Mouse (Mus musculus) c-Kit-negative CD71-positive TER-119-positive erythroid progenitor cells, embryonic 14.5 days (primary cell): ENCODE results near the gene Hrh2.

Experiments
- DNase-seq: peaks from one replicate; pipeline ENCODE4 v3.0.0-alpha.2; 2013; ENCODE audit warnings: low read depth, low spot score

Gene Hrh2

DNA sequence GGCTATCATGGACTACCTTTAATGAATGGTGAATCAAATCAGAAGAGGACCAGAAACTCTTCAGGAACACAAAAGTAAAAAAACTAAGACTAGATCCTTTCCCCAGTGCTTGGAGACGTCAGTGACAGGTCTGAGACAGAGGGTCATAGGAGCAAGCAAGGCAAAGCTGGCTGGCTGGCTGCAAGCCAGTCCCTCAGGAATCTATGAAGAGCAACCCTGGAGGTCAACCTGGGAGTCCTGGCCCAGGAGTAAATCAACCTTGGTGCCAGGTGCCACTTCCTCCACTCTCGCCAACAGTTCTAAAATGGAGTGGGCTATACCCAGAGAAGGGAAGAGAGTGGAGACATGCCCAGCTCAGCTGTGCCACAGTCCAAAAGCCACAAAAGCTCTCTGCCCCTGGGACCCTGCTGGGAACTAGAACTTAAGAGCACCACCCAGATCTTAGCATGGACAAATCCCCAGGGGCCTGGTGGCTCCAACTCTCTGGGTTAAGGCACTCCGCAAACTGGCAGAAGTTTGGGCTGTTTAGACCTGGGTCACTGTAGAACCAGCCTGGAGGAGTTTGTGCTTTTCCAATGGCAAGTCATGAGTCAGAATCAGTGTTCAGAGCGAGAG, 15.4 kb upstream of the Hrh2 start:
- DNase-seq = no peak

DNA sequence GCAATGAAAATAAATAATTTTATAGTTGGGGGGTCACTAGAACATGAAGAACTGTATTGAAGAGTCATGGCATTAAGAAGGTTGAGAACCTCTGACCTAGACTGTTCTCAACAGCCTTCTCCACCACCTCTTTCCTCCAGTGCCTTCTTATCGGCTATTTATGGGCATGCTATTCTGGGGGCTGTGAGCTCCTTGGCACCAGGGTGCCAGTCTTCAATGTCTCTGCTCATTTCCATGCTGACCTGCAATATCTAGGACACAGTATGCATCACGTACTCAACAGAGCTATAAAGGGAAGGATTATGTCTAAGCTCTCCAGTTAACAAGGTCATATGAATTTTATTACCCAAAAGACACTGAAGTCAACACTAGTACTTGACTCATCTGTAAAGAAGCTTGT, 14.6 kb upstream of the Hrh2 start:
- no peak for DNase-seq

DNA sequence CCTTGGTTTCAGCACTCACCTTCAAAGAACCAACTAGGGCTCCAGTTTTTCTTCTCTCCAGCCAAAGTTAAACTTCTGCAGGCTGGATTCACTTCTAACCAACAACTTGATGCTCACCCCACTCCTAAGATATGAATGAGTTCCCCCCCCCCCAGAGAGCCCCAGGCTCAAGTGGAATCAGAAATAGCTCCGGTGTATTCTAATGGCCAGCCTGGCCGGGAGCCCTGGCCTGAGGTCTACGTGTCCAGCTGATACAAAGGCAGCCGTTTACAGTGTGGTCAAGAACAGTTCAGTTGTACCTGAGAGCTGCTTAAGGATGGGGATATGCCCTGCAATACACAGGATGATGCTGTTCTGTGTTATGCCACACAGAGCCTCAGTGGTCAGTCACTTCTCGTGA, 13.3 kb upstream of the Hrh2 start:
- DNase-seq = no peak

- DNase-seq = no peak
These were observed 12.0 kb upstream of the Hrh2 start for GRCm38 (mm10) chr13:54179971-54180370.

DNA sequence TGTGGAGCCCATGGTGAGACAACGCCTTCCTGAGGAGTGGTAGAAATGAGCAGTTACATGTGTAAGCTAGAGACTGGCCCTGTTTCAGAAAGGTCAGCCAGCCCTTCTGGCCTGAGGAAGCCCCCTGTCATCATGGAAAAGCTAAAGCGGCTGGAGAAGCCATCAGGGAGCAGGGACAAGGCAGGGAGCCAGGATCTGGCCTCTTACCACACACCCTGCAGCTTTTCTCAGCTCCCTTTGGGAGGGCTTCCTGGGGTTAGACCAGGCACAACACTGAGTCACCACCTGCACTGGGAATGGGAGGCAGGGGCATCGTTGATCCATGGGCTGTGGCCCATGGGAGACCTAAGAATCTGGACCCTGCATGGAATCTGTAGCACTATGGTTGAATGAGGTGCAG, 11.5 kb upstream of the Hrh2 start:
- no peak for DNase-seq

GRCm38 (mm10) chr13:54181318-54181717, 10.6 kb upstream of the Hrh2 start:
- no peak for DNase-seq

DNA sequence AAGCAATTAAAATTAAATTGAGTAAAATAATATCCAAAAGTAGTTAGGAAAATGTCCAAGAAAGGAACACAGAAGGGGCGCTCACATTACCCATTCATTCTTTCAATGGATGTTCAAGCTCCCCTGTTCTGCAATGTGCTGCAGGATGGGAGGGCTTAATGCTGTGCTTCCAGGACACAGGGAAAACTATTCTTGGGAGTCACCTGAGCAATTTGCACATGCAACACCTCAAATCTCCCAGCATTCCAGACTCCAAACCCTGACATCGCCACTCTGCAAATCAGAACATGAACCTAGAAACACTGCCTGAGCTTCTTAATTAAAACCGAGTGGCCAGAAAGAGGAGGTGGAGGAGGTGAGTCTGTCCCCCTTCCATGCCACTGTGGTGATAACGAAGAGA, 10.0 kb upstream of the Hrh2 start:
- no peak for DNase-seq

DNA sequence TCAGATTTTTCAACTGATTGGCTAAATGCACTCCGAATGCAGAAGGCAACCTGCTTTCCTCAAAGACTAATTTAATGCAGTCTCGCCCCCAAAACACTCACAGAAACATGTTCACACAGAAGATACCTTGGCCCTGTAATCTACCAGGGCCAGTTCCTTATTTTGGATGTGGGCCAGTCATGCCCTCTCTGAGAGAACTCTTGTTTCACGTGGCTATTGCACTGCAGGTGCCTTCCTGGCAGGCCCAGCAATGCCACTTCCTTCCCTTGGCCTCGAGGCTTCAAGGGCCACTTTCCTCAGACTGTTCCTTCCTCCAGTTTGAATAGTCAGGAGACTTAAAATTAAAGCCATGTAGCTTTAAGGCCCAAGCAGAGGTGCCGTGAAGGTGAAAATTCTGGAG, 5.5 kb upstream of the Hrh2 start:
- no peak for DNase-seq

- no peak for DNase-seq
These were observed 3.7 kb upstream of the Hrh2 start for GRCm38 (mm10) chr13:54188190-54188706.

DNA sequence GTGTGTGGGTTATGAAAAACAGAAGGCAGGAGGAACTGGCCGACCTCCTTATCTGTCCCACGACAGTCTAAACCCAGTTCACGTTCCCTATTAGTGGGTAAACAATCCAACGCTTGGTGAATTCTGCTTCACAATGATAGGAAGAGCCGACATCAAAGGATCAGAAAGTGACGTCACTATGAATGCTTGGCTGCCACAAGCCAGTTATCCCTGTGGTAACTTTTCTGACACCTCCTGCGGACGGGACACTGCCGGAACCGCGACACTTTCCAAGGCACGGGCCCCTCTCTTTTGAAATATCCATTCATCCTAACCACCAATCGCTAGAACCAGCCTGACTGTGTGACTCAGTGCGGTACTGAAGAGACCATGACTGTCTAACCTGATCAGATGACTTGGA, 2.0 kb upstream of the Hrh2 start:
- peak; percentile 49 for DNase-seq

DNA sequence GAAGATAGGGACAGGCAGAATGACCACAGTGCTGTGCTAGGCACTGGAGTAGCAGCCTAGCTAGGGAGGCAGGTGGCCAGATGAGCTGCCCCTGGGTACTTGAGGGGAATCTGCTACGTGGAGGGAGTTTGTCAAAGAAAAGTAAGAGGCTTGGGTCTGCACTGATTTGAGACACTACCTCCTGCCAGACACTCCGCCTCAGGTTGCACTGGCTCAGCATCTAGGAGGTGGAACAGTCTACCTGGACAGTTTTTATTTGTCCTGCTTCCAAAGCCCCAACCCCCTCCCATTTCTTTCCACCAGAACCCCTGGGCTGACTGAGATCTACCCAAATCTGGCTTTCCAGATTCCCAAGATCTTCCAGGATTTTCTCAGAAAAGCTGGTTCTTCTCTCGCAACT, 748 bp upstream of the Hrh2 start:
- DNase-seq = no peak

- DNase-seq = no peak
These were observed 1.7 kb downstream of the Hrh2 start for GRCm38 (mm10) chr13:54193580-54193979.

- DNase-seq = no peak
These were observed 7.1 kb downstream of the Hrh2 start for GRCm38 (mm10) chr13:54199000-54199399.

GRCm38 (mm10) chr13:54202458-54202857, 10.5 kb downstream of the Hrh2 start:
- no peak for DNase-seq

DNA sequence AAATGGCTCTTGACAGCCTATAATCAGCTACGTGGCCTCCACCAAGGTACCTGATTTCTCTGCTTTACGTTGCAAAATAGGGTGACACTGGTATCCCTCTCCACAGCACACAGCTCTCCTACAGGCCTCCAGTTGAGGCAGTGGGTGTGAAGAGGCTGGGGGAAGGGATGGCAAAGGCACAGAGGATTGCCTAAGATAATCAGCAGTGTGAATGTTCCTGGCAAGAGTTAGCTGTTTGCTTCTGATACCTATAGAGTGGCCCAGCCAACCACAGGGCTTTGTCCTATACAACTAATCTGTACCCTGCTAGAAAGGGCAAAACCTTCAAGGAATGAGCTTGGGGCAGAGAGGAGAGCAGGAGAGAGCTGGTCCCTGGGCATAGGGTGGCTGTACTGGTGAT, 11.5 kb downstream of the Hrh2 start:
- DNase-seq = no peak

- DNase-seq = no peak
These were observed 13.3 kb downstream of the Hrh2 start for GRCm38 (mm10) chr13:54205195-54205594.

DNA sequence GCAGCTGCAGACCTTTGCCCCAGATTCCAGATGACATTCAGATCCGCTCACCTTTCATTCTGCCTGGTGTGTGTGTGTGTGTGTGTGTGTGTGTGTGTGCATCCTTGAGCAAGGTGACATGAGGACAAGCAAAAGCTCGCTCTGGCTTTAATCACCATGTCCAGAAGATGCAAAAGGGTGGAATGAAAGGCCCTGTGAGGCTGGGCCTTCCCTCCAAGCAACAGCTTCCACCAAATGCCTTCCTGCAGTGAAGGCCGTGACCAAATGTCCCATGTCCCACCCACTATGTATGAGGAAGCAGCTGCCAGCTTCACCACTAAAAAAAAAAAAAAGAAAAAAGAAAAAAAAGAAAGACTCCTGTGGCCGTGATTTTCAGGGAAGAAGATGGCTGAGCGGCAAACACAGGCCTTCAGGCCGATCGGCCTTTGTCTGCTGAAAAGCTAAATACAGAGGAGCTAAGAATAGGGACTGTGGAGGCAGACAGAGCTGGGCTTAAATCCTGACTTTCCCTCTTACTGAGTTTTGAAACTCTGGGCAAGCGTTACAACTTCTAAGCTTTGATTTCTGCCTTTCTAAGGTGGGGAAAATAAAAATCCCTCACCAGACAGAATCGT, 14.3 kb downstream of the Hrh2 start:
- no peak for DNase-seq

DNA sequence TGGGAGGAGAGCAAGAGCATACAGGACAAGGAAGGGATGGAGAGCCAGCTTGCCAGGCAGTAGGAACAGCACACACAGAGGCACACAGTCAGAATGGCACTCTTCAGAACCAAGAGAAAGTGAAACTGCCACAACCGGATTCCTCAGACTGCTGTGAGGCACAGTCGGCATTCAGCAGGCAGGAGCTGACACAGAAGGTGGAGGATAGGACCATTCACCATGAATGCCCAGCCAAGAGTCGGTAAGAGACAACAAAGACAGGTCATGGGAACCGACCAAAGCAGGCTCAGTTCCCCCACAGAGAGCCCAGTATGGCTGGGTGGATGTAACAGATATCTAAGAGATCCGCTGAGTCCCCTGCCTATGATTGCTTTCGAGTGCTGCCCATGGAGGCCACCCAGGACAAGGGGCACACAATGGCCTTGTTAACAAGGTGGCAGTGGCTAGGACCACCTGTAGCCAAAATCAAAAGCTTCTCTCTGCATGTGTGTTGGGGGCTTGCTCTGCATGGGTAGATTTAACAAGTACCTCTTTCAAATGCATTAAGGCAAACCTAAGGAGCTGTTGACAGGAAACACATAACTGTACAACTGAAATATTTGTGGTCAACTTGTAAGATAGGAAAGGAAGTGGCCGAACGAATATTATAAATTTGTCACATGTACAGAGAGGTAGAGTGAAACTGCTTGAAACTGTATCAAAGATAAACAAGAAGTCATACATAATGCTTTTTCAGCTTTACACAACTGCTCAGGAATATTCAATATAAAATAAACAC, 17.7 kb downstream of the Hrh2 start:
- no peak for DNase-seq

GRCm38 (mm10) chr13:54211528-54212488, 19.9 kb downstream of the Hrh2 start:
- no peak for DNase-seq

GRCm38 (mm10) chr13:54212516-54212915, 20.6 kb downstream of the Hrh2 start:
- DNase-seq = no peak

DNA sequence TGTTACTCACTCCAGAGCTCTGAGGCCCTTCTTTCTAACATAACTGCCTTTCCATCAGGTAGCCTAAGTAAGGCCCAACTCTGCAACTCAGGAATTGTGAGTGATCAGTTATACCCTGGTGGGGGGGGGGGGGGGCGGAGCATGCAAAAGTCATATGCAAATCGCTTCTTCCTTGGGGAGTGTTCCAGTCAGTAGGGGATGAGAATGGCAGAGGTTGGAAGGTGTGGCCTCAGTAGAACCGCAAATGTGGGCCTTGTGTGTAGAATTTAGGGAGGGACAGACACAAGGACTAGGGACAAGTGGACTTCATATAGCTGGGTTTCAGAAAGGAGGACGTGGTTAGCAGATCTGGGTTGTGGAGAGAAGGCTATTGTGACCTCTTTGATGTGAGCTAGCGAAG, 23.3 kb downstream of the Hrh2 start:
- DNase-seq = no peak
